Mouse (Mus musculus) retina, embryonic 14.5 days (tissue): ENCODE data around the gene Rnf150.

ENCODE experiments used
- DNase-seq: peaks from one replicate; pipeline ENCODE4 v3.0.0-alpha.2; 2015; ENCODE audit warnings: low spot score

Gene Rnf150

GRCm38 (mm10) chr8:83011758-83012157 is 148.6 kb downstream of the Rnf150 start:
- no peak for DNase-seq

GRCm38 (mm10) chr8:83028211-83028610 is 165.1 kb downstream of the Rnf150 start:
- DNase-seq: no peak

DNA sequence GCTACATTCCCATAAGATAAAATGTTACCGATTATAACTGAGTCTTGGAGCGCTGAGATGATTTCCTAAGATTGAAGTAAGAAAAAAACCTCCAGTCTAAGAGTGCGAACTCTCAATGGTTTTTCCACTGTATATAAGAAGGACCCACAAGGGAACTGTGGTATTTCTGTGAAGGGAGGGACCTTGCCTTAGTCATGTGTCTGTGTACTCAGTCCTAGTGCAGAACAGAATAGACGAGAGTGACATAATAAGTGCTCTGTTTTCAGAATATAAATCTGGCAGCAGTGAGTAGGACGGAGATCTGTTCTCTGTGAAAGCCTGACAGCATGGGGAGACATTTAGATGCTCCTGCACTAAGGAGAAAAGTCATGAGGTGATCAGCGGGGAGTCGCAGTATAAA is 169.6 kb downstream of the Rnf150 start:
- DNase-seq: no peak

GRCm38 (mm10) chr8:83035141-83035540 is 172.0 kb downstream of the Rnf150 start:
- no peak for DNase-seq

- DNase-seq: no peak
Observed at GRCm38 (mm10) chr8:83036521-83037166, 173.5 kb downstream of the Rnf150 start.

GRCm38 (mm10) chr8:83037321-83037720 is 174.2 kb downstream of the Rnf150 start:
- DNase-seq: no peak

DNA sequence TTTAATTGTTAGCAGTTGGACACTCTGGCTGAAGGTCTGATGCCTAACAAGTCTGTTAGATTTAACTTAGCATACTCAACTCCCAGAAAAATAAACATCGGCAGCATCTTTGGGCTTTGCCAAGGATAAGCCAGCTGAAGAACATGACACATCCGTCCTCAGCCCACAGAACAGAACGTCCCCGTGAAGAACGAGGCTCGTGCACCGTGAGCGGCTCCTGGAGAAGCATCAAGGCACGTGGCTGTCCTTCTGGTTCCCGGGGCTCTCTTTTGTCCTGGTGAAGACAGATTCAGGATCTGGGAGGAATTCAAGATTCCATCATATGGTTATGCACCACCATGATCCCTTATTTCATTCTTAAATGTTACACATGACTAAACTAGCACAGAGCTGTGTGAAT is 175.4 kb downstream of the Rnf150 start:
- DNase-seq: no peak

- DNase-seq: no peak
Observed at GRCm38 (mm10) chr8:83041440-83041839, 178.3 kb downstream of the Rnf150 start.

DNA sequence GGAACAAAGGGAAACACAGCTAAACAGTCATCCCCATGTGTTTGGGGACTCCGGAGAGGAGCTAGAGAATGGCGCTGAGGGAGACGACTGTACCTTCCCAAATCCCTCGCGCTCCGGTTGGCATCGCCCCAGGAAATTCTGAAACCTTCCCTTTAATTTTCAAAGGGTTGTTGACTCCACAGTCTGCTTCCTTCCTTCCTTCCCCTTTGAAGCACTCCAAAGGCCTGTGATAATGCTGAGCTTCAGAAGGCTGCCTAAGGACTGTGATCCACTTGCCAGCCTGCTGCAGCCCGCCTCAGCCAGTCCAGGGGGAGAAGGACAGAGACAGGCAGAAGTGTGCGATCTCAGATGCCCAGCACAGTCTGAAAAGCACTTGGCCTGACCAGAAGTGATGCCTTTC is 183.8 kb downstream of the Rnf150 start:
- no peak for DNase-seq

- no peak for DNase-seq
Observed at GRCm38 (mm10) chr8:83048527-83048926, 185.4 kb downstream of the Rnf150 start.

DNA sequence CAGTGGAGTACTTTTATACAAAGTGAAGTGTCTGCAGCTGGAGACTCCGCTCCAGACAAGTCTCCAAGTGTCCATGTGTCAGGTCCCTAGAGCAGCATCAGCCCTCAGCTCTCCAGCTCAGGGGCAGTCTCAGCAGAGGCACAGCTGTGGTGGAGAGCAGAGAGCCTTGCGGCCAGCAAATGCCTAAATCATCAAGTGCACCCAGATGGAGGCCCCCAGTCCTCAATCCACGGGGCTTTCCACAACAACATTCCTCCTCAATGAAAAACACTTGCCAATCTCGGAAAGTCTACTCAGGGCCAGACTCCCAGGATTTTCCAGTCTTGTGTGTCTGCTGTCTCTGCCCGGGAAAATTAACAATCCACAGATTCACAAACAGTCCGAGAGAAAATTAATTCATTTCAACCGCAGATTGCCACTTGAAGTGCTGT is 186.0 kb downstream of the Rnf150 start:
- DNase-seq: peak; percentile 50

GRCm38 (mm10) chr8:83049616-83050015 is 186.5 kb downstream of the Rnf150 start:
- DNase-seq: no peak

GRCm38 (mm10) chr8:83052896-83053295 is 189.7 kb downstream of the Rnf150 start:
- DNase-seq: no peak

DNA sequence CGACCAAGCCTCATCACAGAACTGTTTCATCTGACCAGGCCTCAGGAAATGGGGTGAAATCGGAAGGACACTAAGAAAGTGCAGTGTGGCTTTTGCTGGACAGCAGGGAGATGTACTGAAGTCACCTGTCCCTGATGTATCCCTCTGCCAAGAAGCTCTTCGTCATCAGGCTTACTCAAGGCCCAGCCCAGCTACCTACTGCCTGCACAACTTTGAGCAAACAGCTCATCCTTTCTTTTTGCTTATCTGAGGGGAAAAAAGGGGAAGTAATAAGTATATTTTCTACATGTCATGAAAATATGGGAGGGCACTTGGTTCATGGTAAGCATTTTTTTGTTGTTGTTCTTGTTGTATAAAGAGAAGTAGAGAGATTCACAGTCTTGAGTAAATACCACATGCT is 191.6 kb downstream of the Rnf150 start:
- DNase-seq: no peak

DNA sequence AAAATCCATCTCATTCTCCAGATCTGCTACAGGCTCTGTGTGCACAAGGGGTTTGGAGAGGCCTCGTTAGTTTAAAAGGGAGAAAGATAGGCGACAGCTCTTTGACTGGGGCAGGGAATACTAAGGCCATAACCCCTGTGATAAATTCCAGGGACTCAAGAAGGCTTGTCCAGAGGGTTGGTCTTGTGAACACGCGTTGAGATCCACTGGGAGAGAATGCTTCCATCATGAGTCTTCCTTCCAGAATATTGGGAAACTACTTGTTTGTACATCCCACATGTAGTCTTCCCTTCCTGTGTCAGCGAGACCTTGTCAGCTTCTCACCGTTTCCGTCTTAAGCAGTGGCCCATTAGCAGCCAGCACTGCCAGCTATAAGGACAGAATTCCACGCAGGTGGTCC is 195.8 kb downstream of the Rnf150 start:
- DNase-seq: no peak

GRCm38 (mm10) chr8:83060076-83060475 is 196.9 kb downstream of the Rnf150 start:
- no peak for DNase-seq

DNA sequence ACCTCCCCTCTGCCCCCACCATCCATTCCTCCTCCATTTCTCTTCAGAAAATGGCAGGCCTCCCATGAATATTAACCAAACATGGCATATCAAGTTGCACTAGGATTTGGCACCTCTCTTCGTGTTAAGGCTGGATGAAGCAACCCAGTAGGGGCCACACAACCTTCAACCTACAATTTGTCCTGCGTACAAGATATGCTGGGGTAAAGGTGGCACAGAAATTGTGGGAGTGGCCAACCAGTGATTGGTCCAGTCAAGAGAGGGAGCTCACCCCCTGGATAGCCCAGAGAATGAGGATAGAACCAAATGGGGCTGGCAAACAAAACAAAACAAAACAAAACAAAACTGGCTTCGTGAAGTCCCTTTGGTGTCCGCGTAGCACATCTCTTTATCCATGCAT is 198.1 kb downstream of the Rnf150 start:
- DNase-seq: no peak

- DNase-seq: no peak
Observed at GRCm38 (mm10) chr8:83061873-83062272, 198.7 kb downstream of the Rnf150 start.

GRCm38 (mm10) chr8:83062276-83062675 is 199.1 kb downstream of the Rnf150 start:
- DNase-seq: no peak

- DNase-seq: no peak
Observed at GRCm38 (mm10) chr8:83064096-83064495, 200.9 kb downstream of the Rnf150 start.

- DNase-seq: no peak
Observed at GRCm38 (mm10) chr8:83066076-83066475, 202.9 kb downstream of the Rnf150 start.

DNA sequence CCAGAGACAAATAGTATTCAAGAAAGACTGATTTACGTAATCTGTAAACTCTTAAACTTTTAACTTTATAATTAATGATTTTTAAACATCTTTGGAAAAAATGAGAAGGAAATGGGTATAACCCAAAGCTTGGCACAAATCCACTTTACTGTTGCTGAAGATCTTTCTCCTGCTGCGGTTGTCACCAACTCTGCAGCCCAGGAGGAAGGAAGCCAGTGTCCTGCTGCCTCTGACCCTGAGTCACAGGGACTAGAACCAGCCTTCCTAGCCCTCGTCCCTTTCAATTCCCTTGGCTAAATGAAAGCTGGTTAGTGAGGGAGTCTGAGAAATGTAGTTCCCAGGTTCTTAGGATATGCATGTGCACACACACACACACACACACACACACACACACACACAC is 203.7 kb downstream of the Rnf150 start:
- DNase-seq: no peak

GRCm38 (mm10) chr8:83067906-83068305 is 204.8 kb downstream of the Rnf150 start:
- no peak for DNase-seq

- no peak for DNase-seq
Observed at GRCm38 (mm10) chr8:83074248-83074647, 211.1 kb downstream of the Rnf150 start.

DNA sequence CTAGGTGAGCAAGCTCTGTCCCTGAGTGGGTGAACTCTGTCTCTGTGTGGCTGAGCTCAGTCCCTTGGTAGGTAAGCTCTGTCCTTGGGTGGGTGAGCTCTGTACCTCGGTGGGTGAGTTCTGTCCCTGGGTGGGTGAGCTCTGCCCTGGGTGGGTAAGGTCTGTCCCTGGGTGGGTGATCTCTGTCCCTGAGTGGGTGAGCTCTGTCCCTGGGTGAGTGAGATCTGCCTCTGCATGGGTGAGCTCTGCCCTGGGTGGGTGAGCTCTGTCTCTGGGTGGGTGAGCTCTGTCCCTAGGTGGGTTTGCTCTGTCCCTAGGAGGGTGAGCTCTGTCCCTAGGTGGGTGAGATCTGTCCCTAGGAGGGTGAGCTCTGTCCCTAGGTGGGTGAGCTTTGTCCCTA is 213.5 kb downstream of the Rnf150 start:
- DNase-seq: no peak
